In genomic region chr9:119320446-119320845, GRCm38 (mm10) we compare ENCODE assay signal across 9 mouse cellular contexts. TPM values are rescaled to one million over a fixed set of nuclear protein-coding genes. Genes with fewer than 3 reads are reported as not detected.
DNase-seq lines count a peak whose midpoint lies in the region; ATAC-seq lines count a peak whose summit lies in the region.
"Had no signal": no experiment of that assay in that cellular context is flagged by ENCODE, and none has a peak within 500 bp of the region (broad histone marks: within the 10 kb centered on the region; RNA-seq: fewer than 3 reads in every experiment).

No protein-coding gene starts in this region.

- no peaks in the 10 kb centered on the region for H3K27me3 ChIP-seq in megakaryocyte, embryonic 14.5 days (replicated peaks)
- H3K27me3 ChIP-seq in limb, embryonic 12.5 days, result no peaks in the 10 kb centered on the region
- H3K27me3 ChIP-seq in neural tube, embryonic 15.5 days (replicated peaks), result no peaks in the 10 kb centered on the region

- peak; percentile 36 for DNase-seq in cerebellum, adult 11-12 months
- no peak for DNase-seq in cerebellum, postnatal 25 days
- DNase-seq in ovary, postnatal 14 days (ENCODE audit: low spot score), result no peak
- DNase-seq in testis, postnatal 14 days (ENCODE audit: low spot score), result no peak

- peak overlapping the region; percentile 33 for H3K4me3 ChIP-seq in megakaryocyte, embryonic 14.5 days (replicated peaks)
- H3K4me3 ChIP-seq in limb, embryonic 12.5 days (replicated peaks), result peak overlapping the region; percentile 88; the same call in 1 of the 2 replicates
- H3K4me3 ChIP-seq in neural tube, embryonic 15.5 days (replicated peaks), result peak overlapping the region; percentile 92; the same call in 1 of the 2 replicates

- H3K4me2 ChIP-seq in limb, embryonic 12.5 days, result peak overlapping the region; percentile 92
- peak overlapping the region; percentile 95 for H3K4me2 ChIP-seq in neural tube, embryonic 15.5 days

- peaks cover 7% of the 10 kb centered on the region for H3K36me3 ChIP-seq in megakaryocyte, embryonic 14.5 days (replicated peaks; ENCODE audit: low read length)
- peaks cover 5% of the 10 kb centered on the region; the same call in 1 of the 2 replicates for H3K36me3 ChIP-seq in limb, embryonic 12.5 days
- no peaks in the 10 kb centered on the region for H3K36me3 ChIP-seq in neural tube, embryonic 15.5 days

- H3K27ac ChIP-seq in limb, embryonic 12.5 days, result no peak overlapping the region
- H3K27ac ChIP-seq in neural tube, embryonic 15.5 days (replicated peaks), result no peak overlapping the region

- no peaks in the 10 kb centered on the region for H3K9me3 ChIP-seq in megakaryocyte, embryonic 14.5 days
- no peaks in the 10 kb centered on the region for H3K9me3 ChIP-seq in limb, embryonic 12.5 days
- H3K9me3 ChIP-seq in neural tube, embryonic 15.5 days (replicated peaks), result no peaks in the 10 kb centered on the region

- 77% methylated on average over 7 of the region's 7 CpGs for WGBS in limb, embryonic 12.5 days
- 85% methylated on average over 7 of the region's 7 CpGs for WGBS in neural tube, embryonic 15.5 days

- peaks cover 66% of the 10 kb centered on the region for H3K4me1 ChIP-seq in megakaryocyte, embryonic 14.5 days
- peaks cover 16% of the 10 kb centered on the region for H3K4me1 ChIP-seq in limb, embryonic 12.5 days (replicated peaks)
- H3K4me1 ChIP-seq in neural tube, embryonic 15.5 days, result peaks cover 25% of the 10 kb centered on the region

- no peak for ATAC-seq in megakaryocyte, adult 5-6 weeks (ENCODE audit: poor library complexity, severe bottlenecking)
- ATAC-seq in limb, embryonic 12.5 days (ENCODE audit: insufficient number of reproducible peaks, insufficient read depth, low FRiP score, low TSS enrichment, low read depth), result no peak
- ATAC-seq in neural tube, embryonic 15.5 days (ENCODE audit: low FRiP score), result no peak

- no peak overlapping the region for H3K9ac ChIP-seq in limb, embryonic 12.5 days (replicated peaks)
- no peak overlapping the region for H3K9ac ChIP-seq in neural tube, embryonic 15.5 days (replicated peaks)

RNA-seq across cellular contexts. Expression of gene Oxsr1, which starts 1.8 kb away (rescaled TPM):
- 5.3 and 8.2 TPM in 2 replicates for polyA plus RNA-seq in megakaryocyte, embryonic 14.5 days (2012; ENCODE audit: insufficient read depth, low replicate concordance)
- total RNA-seq in megakaryocyte, adult 5-6 weeks (2015), result 14.3 and 16.8 TPM in 2 replicates
- 35.1 and 36.9 TPM in 2 replicates for total RNA-seq in megakaryocyte, adult 5-6 weeks (2017)
- 16.0 and 17.0 TPM in 2 replicates for polyA plus RNA-seq in limb, embryonic 12.5 days (2016; fragmentation: Nextera tagmentation; extraction: Ambion mirVana)
- polyA plus RNA-seq in neural tube, embryonic 15.5 days (2015; fragmentation: Nextera tagmentation; extraction: Ambion mirVana), result 12.2 and 13.0 TPM in 2 replicates

RNA-seq across cellular contexts. Expression of gene Acaa1a, which starts 19.0 kb away (rescaled TPM):
- polyA plus RNA-seq in megakaryocyte, embryonic 14.5 days (2012; ENCODE audit: insufficient read depth, low replicate concordance), result 77.2 and 206 TPM in 2 replicates
- total RNA-seq in megakaryocyte, adult 5-6 weeks (2015), result 31.9 and 37.2 TPM in 2 replicates
- 27.4 and 32.5 TPM in 2 replicates for total RNA-seq in megakaryocyte, adult 5-6 weeks (2017)
- polyA plus RNA-seq in limb, embryonic 12.5 days (2016; fragmentation: Nextera tagmentation; extraction: Ambion mirVana), result 81.3 and 81.6 TPM in 2 replicates
- 123 and 128 TPM in 2 replicates for polyA plus RNA-seq in neural tube, embryonic 15.5 days (2015; fragmentation: Nextera tagmentation; extraction: Ambion mirVana)

RNA-seq across cellular contexts. Expression of gene Myd88, which starts 20.8 kb away (rescaled TPM):
- polyA plus RNA-seq in megakaryocyte, embryonic 14.5 days (2012; ENCODE audit: insufficient read depth, low replicate concordance), result 17.6 and 38.2 TPM in 2 replicates
- 91.9 and 92.2 TPM in 2 replicates for total RNA-seq in megakaryocyte, adult 5-6 weeks (2015)
- 61.1 and 62.7 TPM in 2 replicates for total RNA-seq in megakaryocyte, adult 5-6 weeks (2017)
- 9.2 and 9.9 TPM in 2 replicates for polyA plus RNA-seq in limb, embryonic 12.5 days (2016; fragmentation: Nextera tagmentation; extraction: Ambion mirVana)
- polyA plus RNA-seq in neural tube, embryonic 15.5 days (2015; fragmentation: Nextera tagmentation; extraction: Ambion mirVana), result 6.2 and 13.1 TPM in 2 replicates

RNA-seq across cellular contexts. Expression of gene Xylb, which starts 36.7 kb away (rescaled TPM):
- polyA plus RNA-seq in megakaryocyte, embryonic 14.5 days (2012; ENCODE audit: insufficient read depth, low replicate concordance), result 0.09 and 0.70 TPM in 2 replicates
- 0.60 and 1.7 TPM in 2 replicates for total RNA-seq in megakaryocyte, adult 5-6 weeks (2015)
- 0.89 and 1.9 TPM in 2 replicates for total RNA-seq in megakaryocyte, adult 5-6 weeks (2017)
- polyA plus RNA-seq in limb, embryonic 12.5 days (2016; fragmentation: Nextera tagmentation; extraction: Ambion mirVana), result 7.6 and 8.3 TPM in 2 replicates
- 2.8 and 3.0 TPM in 2 replicates for polyA plus RNA-seq in neural tube, embryonic 15.5 days (2015; fragmentation: Nextera tagmentation; extraction: Ambion mirVana)

RNA-seq across cellular contexts. Expression of gene Slc22a14, which starts 44.9 kb away (rescaled TPM):
- polyA plus RNA-seq in megakaryocyte, embryonic 14.5 days (2012; ENCODE audit: insufficient read depth, low replicate concordance), result not detected in 2 replicates
- not detected in 2 replicates for total RNA-seq in megakaryocyte, adult 5-6 weeks (2015)
- not detected in 2 replicates for total RNA-seq in megakaryocyte, adult 5-6 weeks (2017)
- not detected in 2 replicates for polyA plus RNA-seq in limb, embryonic 12.5 days (2016; fragmentation: Nextera tagmentation; extraction: Ambion mirVana)
- polyA plus RNA-seq in neural tube, embryonic 15.5 days (2015; fragmentation: Nextera tagmentation; extraction: Ambion mirVana), result not detected in 2 replicates
- total RNA-seq: left cerebral cortex, postnatal 10 days had no signal

Comparison
In these comparisons a context has a peak if more than half of its experiments do, and no peak if none do; other contexts are left out.
1. H3K4me3 ChIP-seq: peak in every context shown above with its lines; median percentile 92 in neural tube, embryonic 15.5 days; 88 in limb, embryonic 12.5 days; 33 in megakaryocyte, embryonic 14.5 days.